28 mouse cellular contexts compared by ENCODE assay signal in the genomic region with DNA sequence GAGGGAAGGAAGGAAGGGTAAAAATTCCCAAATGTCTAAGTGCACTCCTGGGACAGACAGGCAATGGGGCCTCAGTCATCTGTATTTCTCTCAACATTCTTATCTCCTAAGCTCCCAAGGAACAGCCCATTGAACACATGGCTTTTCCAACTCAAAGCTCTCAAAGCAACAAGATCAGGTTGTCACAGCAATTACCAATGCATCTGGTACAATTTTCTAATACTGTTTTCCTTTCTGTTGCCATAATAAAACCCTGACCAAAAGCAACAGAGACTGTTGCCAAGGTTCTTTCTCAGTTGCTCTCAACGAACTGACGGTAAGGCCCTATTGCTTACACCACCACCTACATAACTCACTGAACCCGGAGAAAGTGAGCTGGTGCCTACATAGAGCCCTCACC. TPM values are rescaled to one million over a fixed set of nuclear protein-coding genes. Genes with fewer than 3 reads are reported as not detected.
"Had no signal": no experiment of that assay in that cellular context is flagged by ENCODE, and none has a peak within 500 bp of the region (broad histone marks: within the 10 kb centered on the region; RNA-seq: fewer than 3 reads in every experiment).

No protein-coding gene starts in this region.

- H3K4me1 ChIP-seq: embryonic facial prominence, embryonic 10.5 days; embryonic facial prominence, embryonic 12.5 days; embryonic facial prominence, embryonic 13.5 days; embryonic facial prominence, embryonic 15.5 days; forebrain, embryonic 10.5 days; forebrain, embryonic 12.5 days; forebrain, embryonic 13.5 days; forebrain, embryonic 15.5 days had no signal

- DNase-seq: cerebellum, adult 2 months; cerebellum, adult 8-10 months; cerebellum, adult 9-10 months; cerebellum, adult 9-11 months; cerebellum, postnatal 10 days; cerebellum, postnatal 14 days; cerebellum, postnatal 25 days; cerebellum, postnatal 36 days; embryo, embryonic 11 days; forebrain, postnatal 0 days; gastrocnemius, adult 2 months; gastrocnemius, postnatal 10 days; gastrocnemius, postnatal 14 days; gastrocnemius, postnatal 25 days; gastrocnemius, postnatal 36 days; heart, adult 18-20 months; heart, adult 2 months had no signal

- H3K4me2 ChIP-seq: embryonic facial prominence, embryonic 12.5 days; embryonic facial prominence, embryonic 13.5 days; embryonic facial prominence, embryonic 15.5 days; forebrain, embryonic 12.5 days; forebrain, embryonic 13.5 days; forebrain, embryonic 15.5 days had no signal

- H3K27ac ChIP-seq: embryonic facial prominence, embryonic 10.5 days; embryonic facial prominence, embryonic 12.5 days; embryonic facial prominence, embryonic 13.5 days; embryonic facial prominence, embryonic 15.5 days; forebrain, embryonic 10.5 days; forebrain, embryonic 12.5 days; forebrain, embryonic 13.5 days; forebrain, embryonic 15.5 days; gastrocnemius, adult 2 months; heart, adult 2 months had no signal

- H3K9me3 ChIP-seq: embryonic facial prominence, embryonic 10.5 days; embryonic facial prominence, embryonic 12.5 days; embryonic facial prominence, embryonic 15.5 days; forebrain, embryonic 10.5 days; forebrain, embryonic 12.5 days; forebrain, embryonic 13.5 days; forebrain, embryonic 15.5 days had no signal

- H3K9ac ChIP-seq: embryonic facial prominence, embryonic 12.5 days; embryonic facial prominence, embryonic 13.5 days; embryonic facial prominence, embryonic 15.5 days; forebrain, embryonic 12.5 days; forebrain, embryonic 13.5 days; forebrain, embryonic 15.5 days; forebrain, postnatal 0 days had no signal

- ATAC-seq: forebrain, embryonic 13.5 days; forebrain, embryonic 14.5 days; forebrain, embryonic 15.5 days; forebrain, embryonic 16.5 days; forebrain, postnatal 0 days had no signal

- H3K4me3 ChIP-seq: embryonic facial prominence, embryonic 10.5 days; embryonic facial prominence, embryonic 12.5 days; embryonic facial prominence, embryonic 13.5 days; embryonic facial prominence, embryonic 15.5 days; erythroblast, embryonic 14.5 days; forebrain, embryonic 10.5 days; forebrain, embryonic 12.5 days; forebrain, embryonic 13.5 days; forebrain, embryonic 15.5 days; gastrocnemius, adult 2 months; heart, adult 2 months had no signal

- H3K36me3 ChIP-seq: embryonic facial prominence, embryonic 10.5 days; embryonic facial prominence, embryonic 12.5 days; embryonic facial prominence, embryonic 13.5 days; embryonic facial prominence, embryonic 15.5 days; forebrain, embryonic 10.5 days; forebrain, embryonic 12.5 days; forebrain, embryonic 15.5 days had no signal

- H3K27me3 ChIP-seq: embryonic facial prominence, embryonic 12.5 days; embryonic facial prominence, embryonic 13.5 days; embryonic facial prominence, embryonic 15.5 days; forebrain, embryonic 12.5 days; forebrain, embryonic 13.5 days; forebrain, embryonic 15.5 days had no signal

RNA-seq across cellular contexts. Expression of gene Synpo2, which starts 8.7 kb away (rescaled TPM):
- polyA plus RNA-seq: erythroblast, embryonic 14.5 days had no signal
